Mouse (Mus musculus): Measurements from ENCODE around the gene Wwtr1. TPM values are rescaled to one million over a fixed set of nuclear protein-coding genes. Genes with fewer than 3 reads are reported as not detected.

The Wwtr1 gene
- polyA plus RNA-seq, 1 experiment from 2014 or later, result 18.6 TPM

DNA sequence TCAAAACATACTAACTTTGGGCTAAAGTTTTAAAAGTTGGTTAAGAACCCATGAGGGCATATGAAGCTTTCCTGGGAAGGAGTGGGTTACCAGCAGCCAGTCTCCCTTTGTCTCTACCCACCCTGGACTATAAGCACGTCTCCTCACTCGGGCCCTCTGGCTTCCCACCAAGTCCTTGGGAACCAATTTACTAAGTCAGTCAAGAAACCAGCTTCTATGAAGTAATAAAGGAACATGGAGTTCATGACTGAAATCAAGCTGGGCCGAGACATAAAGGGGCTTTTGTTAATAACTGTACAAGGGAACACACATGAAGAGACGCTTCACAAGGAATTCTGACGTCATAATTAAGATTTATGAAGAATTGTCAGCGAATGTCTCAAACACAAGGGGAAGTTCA, 41.3 kb downstream of the Wwtr1 start:
- no peaks in the 10 kb centered on the region for H3K9me3 ChIP-seq (replicated peaks)
- no peak overlapping the region for H3K4me2 ChIP-seq
- peaks cover 42% of the 10 kb centered on the region for H3K4me1 ChIP-seq (replicated peaks)
- no peak for ATAC-seq (replicated peaks; ENCODE audit: insufficient number of reproducible peaks, insufficient read depth, low FRiP score, low read depth)
- no peaks in the 10 kb centered on the region for H3K27me3 ChIP-seq
- peak overlapping the region; percentile 50 for H3K27ac ChIP-seq
- H3K36me3 ChIP-seq, result no peaks in the 10 kb centered on the region
- no peak overlapping the region for H3K4me3 ChIP-seq
- 73% methylated on average over 6 of the region's 6 CpGs for WGBS
- H3K9ac ChIP-seq, result no peak overlapping the region

DNA sequence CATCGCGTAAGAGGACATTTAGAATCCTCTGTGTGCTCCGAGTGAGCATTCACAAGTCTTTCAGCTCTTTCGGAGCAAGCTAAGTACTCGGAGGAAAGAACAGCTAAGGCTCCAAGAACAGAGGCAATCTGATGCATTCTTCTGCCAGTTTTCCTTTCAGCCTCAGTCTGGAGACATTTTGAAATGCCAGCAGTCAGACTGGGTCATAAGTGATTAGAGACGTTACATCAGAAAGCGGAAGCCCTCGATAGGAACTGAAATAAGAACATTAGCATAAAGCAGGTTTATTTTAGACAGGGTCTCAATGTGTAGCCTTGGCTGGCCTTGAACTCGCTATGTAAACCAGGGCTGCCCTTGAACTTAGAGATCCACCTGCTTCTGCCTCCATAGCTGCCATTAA, 41.8 kb downstream of the Wwtr1 start:
- no peaks in the 10 kb centered on the region for H3K9me3 ChIP-seq (replicated peaks)
- no peak for ATAC-seq (replicated peaks; ENCODE audit: insufficient number of reproducible peaks, insufficient read depth, low FRiP score, low read depth)
- no peak overlapping the region for H3K4me3 ChIP-seq
- WGBS, result 71% methylated on average over 9 of the region's 9 CpGs
- H3K4me2 ChIP-seq, result no peak overlapping the region
- H3K9ac ChIP-seq, result no peak overlapping the region
- H3K36me3 ChIP-seq, result no peaks in the 10 kb centered on the region
- peak overlapping the region; percentile 50 for H3K27ac ChIP-seq
- H3K27me3 ChIP-seq, result no peaks in the 10 kb centered on the region
- H3K4me1 ChIP-seq (replicated peaks), result peaks cover 42% of the 10 kb centered on the region

DNA sequence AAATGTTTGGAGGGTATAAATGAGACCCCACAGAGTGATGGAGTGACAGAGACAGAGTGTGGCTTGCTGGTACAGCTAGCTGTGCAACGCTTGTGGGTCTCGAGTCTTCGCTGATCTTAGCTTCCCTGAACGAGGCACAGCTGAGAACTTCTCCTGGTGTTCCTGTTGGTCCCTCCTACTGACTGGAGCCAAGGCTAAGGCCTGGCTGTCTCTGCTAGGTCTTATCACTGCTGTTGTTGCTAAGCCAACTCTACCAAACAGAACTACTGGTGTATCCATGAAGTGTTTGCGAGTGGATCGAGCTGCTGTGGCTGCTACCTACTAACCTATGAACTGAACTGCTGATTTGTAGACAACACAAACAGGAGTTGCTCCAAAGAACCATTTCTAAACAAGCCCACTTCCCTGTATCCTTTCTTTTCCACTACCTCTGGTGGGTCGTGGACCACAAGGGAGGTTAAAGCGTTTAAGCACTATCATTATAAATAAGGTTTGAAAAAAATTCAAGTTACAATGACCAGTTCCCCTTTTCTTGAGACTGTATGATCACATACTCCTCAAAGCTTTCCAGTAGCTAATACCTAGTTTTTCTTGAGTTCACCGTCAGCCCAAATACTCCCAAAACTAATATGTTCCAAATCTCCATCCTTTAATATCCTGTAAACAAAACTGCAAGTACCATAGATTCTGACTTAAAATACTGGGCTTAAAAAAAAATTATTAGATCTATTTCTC, 42.6 kb downstream of the Wwtr1 start:
- no peak overlapping the region for H3K4me3 ChIP-seq
- H3K9me3 ChIP-seq (replicated peaks), result no peaks in the 10 kb centered on the region
- no peaks in the 10 kb centered on the region; the same call in 1 of the 2 replicates for H3K36me3 ChIP-seq
- no peaks in the 10 kb centered on the region for H3K27me3 ChIP-seq
- WGBS, result 58% methylated on average over 9 of the region's 9 CpGs
- H3K4me1 ChIP-seq (replicated peaks), result peaks cover 42% of the 10 kb centered on the region
- H3K27ac ChIP-seq, result peak overlapping the region; percentile 50
- peak; percentile 45; the same call in 1 of the 2 replicates for ATAC-seq (replicated peaks; ENCODE audit: insufficient number of reproducible peaks, insufficient read depth, low FRiP score, low read depth)
- no peak overlapping the region for H3K9ac ChIP-seq
- H3K4me2 ChIP-seq, result no peak overlapping the region

DNA sequence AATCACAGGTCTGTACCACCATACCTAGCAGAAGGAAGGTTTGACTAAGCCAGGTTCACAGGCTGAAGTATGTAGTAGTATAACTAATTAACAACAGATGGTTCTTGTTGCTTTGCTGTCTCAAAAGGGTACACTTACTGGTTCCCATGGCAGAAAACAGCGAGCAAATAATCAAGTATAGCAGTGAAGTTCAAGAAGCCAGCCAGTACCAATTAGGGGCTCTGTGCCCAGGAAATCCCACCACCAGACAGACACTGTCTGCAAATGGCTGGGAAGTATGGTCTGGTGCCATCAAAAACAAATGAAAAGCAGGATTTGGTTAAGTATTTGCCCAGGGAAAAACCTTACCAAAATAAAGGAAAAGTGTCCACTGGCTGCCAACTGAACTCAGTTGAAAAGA, 44.9 kb downstream of the Wwtr1 start:
- H3K4me2 ChIP-seq, result no peak overlapping the region
- no peak overlapping the region for H3K4me3 ChIP-seq
- WGBS, result 73% methylated on average over 1 of the region's 1 CpGs
- peaks cover 4% of the 10 kb centered on the region; the same call in 1 of the 2 replicates for H3K9me3 ChIP-seq (replicated peaks)
- no peak for ATAC-seq (replicated peaks; ENCODE audit: insufficient number of reproducible peaks, insufficient read depth, low FRiP score, low read depth)
- no peaks in the 10 kb centered on the region for H3K27me3 ChIP-seq
- 0 out of 2 replicates have a peak overlapping the region, but pooled peaks have one; percentile 37 for H3K27ac ChIP-seq
- no peak overlapping the region for H3K9ac ChIP-seq
- H3K36me3 ChIP-seq, result peaks cover 4% of the 10 kb centered on the region; the same call in 1 of the 2 replicates
- H3K4me1 ChIP-seq (replicated peaks), result peaks cover 38% of the 10 kb centered on the region

DNA sequence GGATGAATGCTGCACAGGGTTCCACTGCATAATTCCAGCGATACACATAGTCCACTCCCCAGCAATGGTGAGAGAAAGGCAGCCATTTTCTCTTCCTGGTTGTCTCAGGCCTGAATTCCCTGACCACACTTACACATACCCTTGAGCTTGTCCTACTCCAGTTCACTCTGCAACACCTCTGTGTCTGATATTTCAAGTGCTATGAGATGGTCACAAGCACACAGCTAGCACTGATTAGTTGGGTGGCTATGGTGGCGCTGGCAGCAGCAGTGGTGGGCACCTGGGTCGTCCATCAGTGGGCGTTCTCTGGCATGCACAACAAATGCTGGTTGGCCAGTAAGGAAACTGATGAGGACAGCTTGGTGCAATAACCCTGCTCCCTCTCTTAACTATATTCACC, 45.5 kb downstream of the Wwtr1 start:
- Histone ChIP-seq H3K4me3 (no peak overlapping the region), H3K27ac (peak overlapping the region; percentile 21; the same call in 1 of the 2 replicates), H3K4me1 (replicated peaks) (peaks cover 36% of the 10 kb centered on the region), H3K36me3 (peaks cover 4% of the 10 kb centered on the region; the same call in 1 of the 2 replicates), H3K9me3 (replicated peaks) (peaks cover 4% of the 10 kb centered on the region; the same call in 1 of the 2 replicates), H3K27me3 (no peaks in the 10 kb centered on the region), H3K9ac (no peak overlapping the region), H3K4me2 (no peak overlapping the region)
- 73% methylated on average over 4 of the region's 4 CpGs for WGBS
- peak; percentile 50; the same call in 1 of the 2 replicates for ATAC-seq (replicated peaks; ENCODE audit: insufficient number of reproducible peaks, insufficient read depth, low FRiP score, low read depth)

DNA sequence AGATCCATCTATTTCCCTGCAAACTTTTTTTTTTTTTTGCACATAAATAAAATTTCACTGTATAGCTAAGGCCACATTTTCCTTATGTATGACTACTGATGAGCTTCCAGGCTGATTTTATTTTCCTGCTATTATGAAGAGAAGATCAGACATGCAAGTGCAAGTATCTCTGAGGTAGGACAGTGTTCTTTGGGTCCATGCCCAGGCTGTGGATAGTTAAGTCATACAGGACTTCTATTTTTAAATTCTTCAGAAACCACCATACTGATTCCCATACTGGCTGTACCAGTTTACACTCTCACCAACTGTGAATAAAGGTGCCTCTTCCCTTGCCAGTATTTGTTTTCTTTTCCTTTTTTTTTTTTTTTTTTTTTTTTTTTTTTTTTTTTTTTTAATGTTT, 48.6 kb downstream of the Wwtr1 start:
- peaks cover 4% of the 10 kb centered on the region; the same call in 1 of the 2 replicates for H3K9me3 ChIP-seq (replicated peaks)
- H3K4me2 ChIP-seq, result no peak overlapping the region
- no peak for ATAC-seq (replicated peaks; ENCODE audit: insufficient number of reproducible peaks, insufficient read depth, low FRiP score, low read depth)
- peaks cover 4% of the 10 kb centered on the region; the same call in 1 of the 2 replicates for H3K36me3 ChIP-seq
- peaks cover 18% of the 10 kb centered on the region for H3K4me1 ChIP-seq (replicated peaks)
- H3K27ac ChIP-seq, result no peak overlapping the region
- no peaks in the 10 kb centered on the region for H3K27me3 ChIP-seq
- no peak overlapping the region for H3K4me3 ChIP-seq
- no peak overlapping the region for H3K9ac ChIP-seq

DNA sequence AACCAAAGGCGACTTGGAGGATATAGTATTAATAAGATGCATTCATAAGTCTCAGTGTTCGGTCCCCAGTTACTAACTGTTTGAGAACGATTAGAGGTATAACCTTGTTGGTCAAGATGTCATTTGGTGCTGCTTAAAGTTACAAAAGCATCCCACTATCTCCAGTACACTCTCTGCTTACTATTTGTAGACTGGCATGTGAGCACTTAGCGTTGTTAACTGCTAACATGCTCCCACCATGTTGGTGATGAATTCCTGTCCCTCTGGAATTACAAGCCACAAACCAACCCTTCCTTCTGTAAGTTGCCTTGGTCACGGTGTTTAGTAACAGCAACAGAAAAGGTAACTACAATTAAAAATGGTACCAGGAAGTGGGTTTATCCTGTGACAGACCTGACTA, 52.6 kb downstream of the Wwtr1 start:
- Histone ChIP-seq H3K4me3 (no peak overlapping the region), H3K27ac (no peak overlapping the region), H3K9ac (no peak overlapping the region), H3K9me3 (replicated peaks) (peaks cover 4% of the 10 kb centered on the region; the same call in 1 of the 2 replicates), H3K27me3 (no peaks in the 10 kb centered on the region), H3K36me3 (peaks cover 4% of the 10 kb centered on the region; the same call in 1 of the 2 replicates), H3K4me2 (no peak overlapping the region), H3K4me1 (replicated peaks) (no peaks in the 10 kb centered on the region)
- WGBS, result 65% methylated on average over 5 of the region's 5 CpGs
- no peak for ATAC-seq (replicated peaks; ENCODE audit: insufficient number of reproducible peaks, insufficient read depth, low FRiP score, low read depth)

DNA sequence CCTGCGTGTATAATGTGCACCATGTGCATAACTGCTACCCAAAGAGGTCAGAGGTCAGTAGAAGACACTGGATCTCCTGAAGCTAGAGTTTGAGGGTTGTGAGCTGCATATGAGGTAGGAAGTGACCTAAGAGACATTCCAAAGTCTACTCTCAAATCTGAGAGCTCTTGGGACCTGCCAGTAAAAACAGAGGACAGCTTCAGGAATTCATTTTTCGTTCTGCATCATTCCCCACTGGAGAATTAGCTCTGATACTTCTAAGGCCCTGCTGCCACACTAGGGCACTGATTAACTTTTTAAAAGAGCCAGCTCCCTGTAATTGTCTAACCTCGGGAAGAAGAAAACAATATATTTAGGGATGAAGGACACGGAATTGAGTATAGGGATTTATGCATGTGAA, 53.8 kb downstream of the Wwtr1 start:
- H3K4me2 ChIP-seq, result no peak overlapping the region
- no peak for ATAC-seq (replicated peaks; ENCODE audit: insufficient number of reproducible peaks, insufficient read depth, low FRiP score, low read depth)
- H3K4me3 ChIP-seq, result no peak overlapping the region
- H3K27ac ChIP-seq, result no peak overlapping the region
- 87% methylated on average over 4 of the region's 4 CpGs for WGBS
- peaks cover 4% of the 10 kb centered on the region; the same call in 1 of the 2 replicates for H3K9me3 ChIP-seq (replicated peaks)
- no peaks in the 10 kb centered on the region for H3K27me3 ChIP-seq
- H3K9ac ChIP-seq, result no peak overlapping the region
- H3K4me1 ChIP-seq (replicated peaks), result no peaks in the 10 kb centered on the region
- 0 out of 2 replicates have a peak, but pooled peaks cover 4% of the 10 kb centered on the region for H3K36me3 ChIP-seq

DNA sequence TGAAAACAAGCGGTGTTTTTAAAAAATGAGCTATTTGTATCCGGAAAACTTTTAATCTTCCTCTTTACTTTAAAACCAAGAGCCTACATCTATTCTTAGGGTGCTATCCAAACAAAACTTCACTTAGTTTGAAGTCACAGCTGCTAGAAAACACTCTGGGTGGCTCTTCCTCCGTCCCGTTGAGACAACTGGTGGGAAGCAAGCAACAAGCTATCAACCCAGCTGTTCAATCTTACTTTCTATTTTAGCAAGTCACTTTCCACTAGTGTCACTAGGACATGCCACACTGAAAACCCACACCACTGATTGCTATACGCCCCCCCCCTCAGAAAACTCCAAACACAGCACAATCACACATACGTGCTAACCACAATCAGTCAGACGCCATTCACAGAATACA, 55.7 kb downstream of the Wwtr1 start:
- Histone ChIP-seq H3K9me3 (replicated peaks) (no peaks in the 10 kb centered on the region), H3K27me3 (no peaks in the 10 kb centered on the region), H3K27ac (no peak overlapping the region), H3K4me1 (replicated peaks) (peaks cover 3% of the 10 kb centered on the region), H3K9ac (no peak overlapping the region), H3K36me3 (no peaks in the 10 kb centered on the region), H3K4me2 (no peak overlapping the region), H3K4me3 (no peak overlapping the region)
- WGBS, result 88% methylated on average over 7 of the region's 7 CpGs
- no peak for ATAC-seq (replicated peaks; ENCODE audit: insufficient number of reproducible peaks, insufficient read depth, low FRiP score, low read depth)

DNA sequence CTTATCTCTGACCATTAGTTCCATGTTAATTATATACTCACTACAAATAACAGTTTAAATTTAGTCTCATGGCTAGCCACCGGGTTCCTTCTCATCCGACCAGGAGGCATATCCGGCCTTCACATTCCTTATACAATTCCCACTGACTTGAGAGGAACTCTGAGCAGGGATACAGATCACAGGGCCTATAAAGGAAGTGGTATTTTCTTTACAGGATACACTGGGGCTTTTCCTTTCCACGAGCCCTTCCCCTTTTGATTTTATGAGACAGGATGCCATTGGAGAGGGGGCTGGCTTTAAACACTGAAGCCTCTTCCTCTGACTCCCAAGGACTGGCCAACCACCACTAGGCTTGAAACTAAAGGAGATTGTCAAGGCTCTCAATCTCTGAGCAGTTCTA, 59.6 kb downstream of the Wwtr1 start:
- Histone ChIP-seq H3K4me2 (no peak overlapping the region), H3K4me1 (replicated peaks) (peaks cover 13% of the 10 kb centered on the region), H3K27ac (peak overlapping the region; percentile 45; the same call in 1 of the 2 replicates), H3K9ac (no peak overlapping the region), H3K36me3 (no peaks in the 10 kb centered on the region), H3K4me3 (no peak overlapping the region), H3K27me3 (no peaks in the 10 kb centered on the region), H3K9me3 (replicated peaks) (no peaks in the 10 kb centered on the region)
- 53% methylated on average over 4 of the region's 4 CpGs for WGBS
- ATAC-seq (replicated peaks; ENCODE audit: insufficient number of reproducible peaks, insufficient read depth, low FRiP score, low read depth), result peak; percentile 69

DNA sequence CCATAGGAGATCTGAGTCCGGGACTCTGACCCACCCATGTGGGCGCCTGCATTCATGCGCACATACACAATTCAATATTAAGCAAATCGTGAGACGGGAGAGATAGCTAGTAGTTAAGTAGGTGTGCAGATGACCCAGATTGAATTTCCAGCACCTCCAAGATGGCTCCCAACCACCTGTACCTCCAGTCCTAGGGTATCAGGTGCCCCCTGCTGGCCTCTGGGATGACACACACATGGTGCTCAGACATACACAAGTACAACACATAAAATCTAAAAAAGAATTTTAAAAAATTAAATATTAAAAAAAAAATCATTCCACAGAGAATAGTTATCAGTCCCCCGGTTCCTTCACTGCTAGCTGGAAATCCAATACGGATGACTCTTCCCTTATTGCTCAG, 60.7 kb downstream of the Wwtr1 start:
- Histone ChIP-seq H3K4me1 (replicated peaks) (peaks cover 18% of the 10 kb centered on the region), H3K27ac (no peak overlapping the region), H3K4me3 (no peak overlapping the region), H3K36me3 (no peaks in the 10 kb centered on the region), H3K27me3 (no peaks in the 10 kb centered on the region), H3K4me2 (no peak overlapping the region), H3K9ac (no peak overlapping the region), H3K9me3 (replicated peaks) (no peaks in the 10 kb centered on the region)
- 97% methylated on average over 7 of the region's 7 CpGs for WGBS
- ATAC-seq (replicated peaks; ENCODE audit: insufficient number of reproducible peaks, insufficient read depth, low FRiP score, low read depth), result no peak

Data from heart, embryonic 15.5 days (tissue).